Mouse (Mus musculus) lung, postnatal 10 days (tissue): ENCODE measurements around the gene Igsf10.
"Not testable (repeated sequence)": the region's sequence is repeated elsewhere in the genome, so short reads cannot be mapped to it uniquely, and the experiment has no call there.

Experiments used
- DNase-seq: peaks from one replicate; pipeline ENCODE4 v3.0.0; 2021

Gene Igsf10

DNA sequence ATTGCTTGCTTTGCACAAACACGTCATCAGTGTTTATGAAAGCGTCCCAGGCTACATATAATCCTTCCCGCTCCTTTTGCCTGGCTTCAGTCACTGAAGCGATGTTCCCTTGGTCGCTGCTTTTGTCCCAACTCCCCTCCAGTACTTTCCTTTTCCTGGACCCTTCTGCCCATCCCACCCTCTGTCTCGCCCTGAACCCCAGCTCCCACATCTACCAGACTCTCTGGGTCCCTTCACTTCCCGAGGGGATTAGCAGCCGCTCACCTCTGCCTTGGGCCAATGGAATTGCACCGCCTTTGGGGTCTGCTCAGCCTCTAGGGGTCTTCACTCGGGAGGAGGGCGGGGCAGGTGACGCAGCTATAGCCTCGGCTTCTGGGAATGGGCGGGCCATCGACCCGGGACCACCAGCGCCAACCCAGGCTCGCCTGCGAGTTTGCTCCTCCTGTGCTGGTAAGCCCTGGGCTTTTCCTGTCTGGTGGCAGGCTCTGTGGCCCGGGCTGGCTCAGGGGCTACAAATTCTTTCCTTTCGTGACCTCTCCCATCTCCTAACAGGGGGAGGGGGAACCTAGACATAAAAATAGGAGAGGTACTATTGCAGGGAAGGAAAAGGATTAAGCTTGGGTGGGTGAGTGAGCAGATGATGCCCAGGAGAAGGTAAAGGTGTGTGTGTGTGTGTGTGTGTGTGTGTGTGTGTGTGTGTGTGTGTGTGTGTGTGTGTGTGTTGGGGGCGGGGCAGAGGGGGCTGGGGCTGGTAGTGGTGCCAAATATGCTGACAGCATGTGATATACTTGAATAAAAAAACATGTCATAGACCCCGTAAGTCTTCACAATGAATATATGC lies at the start of gene Igsf10:
TSS of gene Igsf10 (minus strand) at position 330 of the 841 bp plus-strand sequence.
- peak; percentile 72 for DNase-seq

DNA sequence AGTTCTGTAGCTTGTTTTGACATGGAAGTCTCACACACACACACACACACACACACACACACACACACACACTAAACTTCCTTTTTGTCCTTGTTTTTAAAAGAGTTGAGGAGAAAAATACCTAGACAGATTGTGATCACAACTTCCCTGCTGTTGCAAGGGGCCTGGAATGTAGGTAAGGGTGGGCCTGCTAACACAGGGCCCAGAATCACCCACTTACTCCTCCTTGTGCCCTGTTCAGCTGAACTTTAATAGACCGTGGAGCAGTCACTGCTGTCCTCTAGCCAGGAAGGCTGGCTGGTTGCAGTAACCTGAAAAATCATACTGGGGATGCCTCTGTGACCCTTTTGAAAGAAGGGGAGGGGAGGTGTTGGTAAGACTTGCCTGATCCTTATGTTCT lies 41.4 kb upstream of the Igsf10 start:
- no peak for DNase-seq

DNA sequence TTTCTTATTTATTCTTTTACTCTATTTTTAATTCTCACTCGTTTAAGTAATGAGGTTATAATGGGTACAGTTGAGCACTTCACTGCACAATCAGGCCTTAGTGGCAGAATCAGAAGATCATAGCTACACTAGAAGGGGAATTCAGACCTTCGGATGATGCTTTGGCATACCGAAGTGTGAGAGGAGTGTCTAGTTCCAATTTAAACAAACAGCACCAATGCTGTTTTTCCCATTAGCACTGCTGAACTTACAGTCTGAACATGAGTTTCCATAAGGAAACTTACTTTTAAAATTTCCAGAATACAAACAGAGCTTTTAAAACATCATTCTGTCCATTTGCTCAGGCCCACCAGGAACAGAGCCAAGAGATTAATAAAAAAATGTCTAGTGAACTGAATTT lies 40.8 kb upstream of the Igsf10 start:
- DNase-seq, result no peak

DNA sequence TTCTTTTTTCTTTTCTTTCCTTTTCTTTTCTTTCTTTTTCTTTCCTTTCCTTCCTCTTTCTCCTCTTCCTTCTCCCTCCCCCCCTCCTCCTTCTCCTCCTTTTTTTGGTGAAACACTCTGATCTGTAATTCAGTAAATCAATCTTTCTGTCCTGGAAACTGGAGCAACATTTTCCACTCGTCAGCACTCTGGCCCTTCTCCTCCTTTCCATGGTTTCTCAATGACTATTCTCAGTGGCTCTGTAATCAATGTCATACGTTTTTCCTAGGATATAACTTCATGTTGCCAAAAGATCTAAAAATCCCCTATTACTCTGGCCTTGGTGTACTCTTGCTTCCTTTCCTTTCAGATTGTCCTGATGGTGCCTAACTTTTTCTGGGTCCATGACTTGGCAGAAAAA lies 40.1 kb upstream of the Igsf10 start:
- DNase-seq, result no peak

DNA sequence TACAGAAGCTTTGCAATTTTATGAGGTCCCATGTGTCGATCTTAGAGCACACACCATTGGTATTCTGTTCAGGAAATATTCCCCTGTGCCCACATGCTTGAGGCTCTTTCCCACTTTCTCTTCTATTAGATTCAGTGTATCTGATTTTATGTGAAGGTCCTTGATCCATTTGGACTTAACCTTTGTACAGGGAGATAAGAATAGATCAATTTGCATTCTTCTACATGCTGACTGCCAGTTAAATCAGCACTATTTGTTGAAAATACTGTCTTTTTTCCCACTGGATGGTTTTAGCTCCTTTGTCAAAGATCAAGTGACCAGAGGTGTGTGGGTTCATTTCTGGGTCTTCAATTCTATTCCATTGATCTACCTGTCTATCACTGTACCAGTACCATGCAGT lies 34.6 kb upstream of the Igsf10 start:
- DNase-seq, result not testable (repeated sequence)

DNA sequence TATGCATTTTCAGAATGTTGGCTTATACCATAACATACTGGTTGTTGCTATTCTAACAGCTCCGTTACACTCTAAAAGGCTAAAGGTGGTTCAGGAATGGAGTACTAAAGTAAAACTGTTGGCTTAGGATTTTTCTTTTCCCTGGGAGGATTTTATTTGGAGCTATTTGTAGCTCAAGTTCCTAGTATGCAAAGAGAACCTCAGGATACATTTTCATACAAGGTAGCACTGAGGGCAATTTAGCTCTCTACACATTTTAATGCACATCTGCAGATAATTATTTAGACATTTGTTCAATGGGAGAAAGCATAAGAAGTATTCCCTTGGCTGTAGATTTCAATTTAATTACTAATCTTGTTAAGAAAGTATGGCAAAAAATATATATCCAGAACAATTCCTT lies 17.7 kb upstream of the Igsf10 start:
- DNase-seq, result no peak

DNA sequence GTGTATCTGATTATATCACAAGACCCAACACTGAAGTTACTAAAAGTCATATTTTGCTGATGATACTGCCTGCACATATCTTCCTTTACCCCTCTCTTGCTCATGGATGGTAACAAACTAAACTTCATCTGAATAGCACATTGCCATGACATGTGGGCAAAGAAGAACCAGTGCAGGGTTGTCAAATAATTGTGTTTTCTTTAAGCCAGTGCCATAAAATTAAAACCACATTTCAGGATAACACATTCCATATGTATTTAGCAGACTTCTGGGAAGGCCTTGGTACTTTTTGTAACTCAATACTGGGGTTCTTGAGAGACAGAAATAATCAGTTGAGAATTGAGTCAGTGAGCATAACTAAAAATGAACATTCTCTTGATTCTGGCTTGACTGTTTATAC lies 15.9 kb upstream of the Igsf10 start:
- DNase-seq, result no peak

DNA sequence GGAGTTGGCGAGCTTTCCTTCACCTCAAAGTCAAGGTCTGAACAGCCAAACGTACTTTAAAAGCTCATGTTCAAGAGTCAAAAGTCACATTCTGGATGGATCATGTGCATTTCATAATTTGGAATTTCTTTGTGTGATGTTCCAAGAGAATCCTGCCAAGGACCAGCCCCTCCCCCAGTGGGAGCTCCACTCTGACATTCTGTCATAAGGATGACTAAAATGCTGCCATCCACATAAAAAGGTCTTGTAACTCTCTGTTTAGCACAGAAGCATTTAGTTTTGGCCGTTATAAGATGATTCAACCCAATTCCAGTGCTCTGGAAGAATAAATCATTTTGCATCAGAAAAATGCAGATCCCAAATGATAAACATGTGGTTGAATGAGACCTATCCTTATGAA lies 10.0 kb upstream of the Igsf10 start:
- DNase-seq, result peak; percentile 35

DNA sequence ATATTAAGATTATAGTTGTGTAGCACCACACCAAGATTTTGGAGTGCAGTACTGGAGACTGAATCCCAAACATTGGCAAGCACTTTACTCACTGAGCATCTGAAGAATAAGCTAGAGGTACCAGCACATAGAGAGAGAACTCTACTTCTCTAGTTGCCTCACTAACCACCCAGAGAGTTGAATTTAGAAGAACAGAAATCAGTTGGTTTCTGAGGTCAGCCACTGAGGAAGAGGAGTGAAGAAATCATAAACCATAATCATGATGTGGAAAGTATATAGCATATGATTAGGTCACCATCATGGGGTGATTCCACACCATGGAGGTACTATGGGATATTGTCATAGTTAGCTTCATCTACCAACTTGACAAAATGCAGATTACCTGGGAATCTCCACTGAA lies 7.6 kb upstream of the Igsf10 start:
- DNase-seq, result no peak

DNA sequence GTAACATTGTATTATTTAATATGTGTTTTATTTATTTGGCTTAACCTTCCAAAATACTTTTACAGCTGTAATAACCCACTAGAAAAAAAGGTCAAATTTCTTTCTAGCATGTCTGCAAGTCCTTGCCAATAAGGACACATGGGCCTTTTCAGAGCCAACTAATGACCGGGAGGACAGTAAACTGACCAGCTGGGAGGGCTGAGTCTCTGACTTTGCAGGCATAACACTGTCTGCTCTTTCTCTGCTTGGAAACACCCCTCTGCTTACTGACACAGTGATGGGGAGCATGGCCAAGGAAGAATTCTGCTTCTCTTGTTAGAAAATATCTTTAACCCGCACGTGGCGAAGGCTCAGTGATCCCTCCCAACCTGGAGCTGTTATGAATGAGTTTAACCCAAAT lies 1.2 kb downstream of the Igsf10 start:
- DNase-seq, result peak; percentile 77

DNA sequence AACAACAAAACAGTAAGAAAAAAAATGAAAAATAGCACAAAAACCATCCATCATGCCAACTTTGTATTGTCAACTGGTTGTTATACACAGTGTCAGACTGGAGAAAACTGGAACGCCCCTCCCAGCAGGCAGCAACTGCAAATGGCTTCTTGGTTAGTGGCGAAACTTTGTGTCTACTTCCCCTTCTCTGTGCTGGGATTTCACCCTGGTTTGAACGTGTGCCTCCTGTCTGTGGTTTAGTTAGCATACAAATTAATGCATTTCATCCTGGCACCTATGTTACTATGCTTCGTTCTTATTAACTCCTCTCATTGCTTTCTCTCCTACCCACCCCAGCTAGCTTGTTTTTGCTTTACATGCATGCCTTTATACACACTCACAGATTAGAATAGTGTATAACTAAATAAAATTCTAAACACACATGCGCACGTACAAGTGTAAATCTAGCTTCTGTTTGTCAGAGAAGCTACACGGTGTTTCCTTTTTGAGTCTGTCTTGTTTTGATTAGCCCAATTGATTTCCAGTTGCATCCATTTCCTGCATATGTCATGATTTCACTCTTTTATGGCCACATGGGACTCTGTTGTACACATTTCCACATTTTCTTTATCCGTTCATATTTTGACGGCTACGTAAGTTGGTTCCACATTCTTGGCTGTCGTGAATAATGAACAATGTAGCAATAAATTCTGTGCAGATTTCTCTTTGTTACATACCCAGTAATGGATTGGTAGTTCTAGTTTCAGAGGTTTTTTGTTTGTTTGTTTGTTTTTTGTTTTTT lies 2.4 kb downstream of the Igsf10 start:
- no peak for DNase-seq

DNA sequence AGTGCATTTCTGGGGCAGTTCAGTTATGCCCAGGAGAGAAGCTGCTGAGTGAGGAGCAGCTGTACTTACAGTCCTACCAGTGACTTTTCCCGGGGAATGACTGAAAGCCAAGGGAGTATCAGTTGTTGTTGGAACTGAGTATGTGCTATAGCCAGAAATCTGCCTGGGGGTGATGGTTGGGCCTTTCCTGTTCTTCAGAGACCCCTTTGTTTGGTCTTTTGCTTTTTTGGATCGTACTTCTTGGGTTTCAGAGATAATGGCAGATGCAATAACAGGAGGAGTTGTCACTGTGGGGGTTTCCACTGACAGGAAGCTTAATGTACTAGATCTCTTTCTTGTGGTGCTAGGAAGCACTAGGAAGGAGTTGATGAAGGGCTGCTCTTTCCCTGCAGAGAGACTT lies 15.7 kb downstream of the Igsf10 start:
- DNase-seq, result no peak

DNA sequence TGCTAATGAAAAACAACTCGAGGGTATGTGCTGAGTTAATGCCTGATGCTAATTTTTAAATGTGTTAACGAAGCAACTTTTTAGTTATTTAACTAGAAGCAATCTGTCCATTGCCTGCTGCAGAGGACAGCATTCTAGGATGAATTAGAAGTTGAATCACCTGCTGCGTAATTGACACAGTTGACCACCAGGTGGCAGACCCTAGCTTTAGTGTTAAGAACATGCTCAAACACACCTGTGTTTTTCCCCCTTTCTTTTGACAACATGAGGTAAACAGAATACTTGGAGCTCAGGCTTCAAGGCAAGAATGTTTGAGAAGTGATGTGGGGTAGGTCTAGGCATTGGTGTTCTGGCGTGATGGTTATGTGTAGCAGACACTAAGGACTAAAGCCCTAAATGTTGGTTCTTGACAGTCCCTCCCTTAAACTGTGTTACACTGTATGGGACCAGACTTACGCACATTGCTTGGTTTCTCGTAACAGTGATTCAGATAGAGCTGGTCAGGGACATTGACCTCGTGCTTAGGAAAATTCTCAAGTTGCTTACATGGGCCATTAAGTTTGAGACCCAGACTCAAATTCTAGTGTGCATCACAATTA lies 22.8 kb downstream of the Igsf10 start:
- peak; percentile 60 for DNase-seq

DNA sequence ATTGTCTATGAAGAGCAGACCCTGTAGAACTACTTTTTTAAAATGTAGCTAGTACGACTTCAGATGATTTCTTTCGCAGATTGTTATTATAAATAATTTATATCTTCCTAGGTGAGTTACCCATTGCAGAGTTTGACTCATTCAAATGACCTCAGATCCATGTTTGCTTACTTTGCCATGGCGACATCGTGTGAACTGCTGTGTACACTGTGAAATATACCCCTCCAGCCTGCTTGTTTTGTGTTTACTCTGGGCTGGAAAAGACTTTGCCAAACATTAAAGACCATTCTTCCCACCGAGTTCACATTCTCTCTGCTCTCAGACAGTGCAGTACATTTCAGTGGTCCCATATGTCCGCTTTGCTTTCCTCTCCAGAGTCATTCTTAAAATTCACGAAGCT lies 28.1 kb downstream of the Igsf10 start:
- no peak for DNase-seq

DNA sequence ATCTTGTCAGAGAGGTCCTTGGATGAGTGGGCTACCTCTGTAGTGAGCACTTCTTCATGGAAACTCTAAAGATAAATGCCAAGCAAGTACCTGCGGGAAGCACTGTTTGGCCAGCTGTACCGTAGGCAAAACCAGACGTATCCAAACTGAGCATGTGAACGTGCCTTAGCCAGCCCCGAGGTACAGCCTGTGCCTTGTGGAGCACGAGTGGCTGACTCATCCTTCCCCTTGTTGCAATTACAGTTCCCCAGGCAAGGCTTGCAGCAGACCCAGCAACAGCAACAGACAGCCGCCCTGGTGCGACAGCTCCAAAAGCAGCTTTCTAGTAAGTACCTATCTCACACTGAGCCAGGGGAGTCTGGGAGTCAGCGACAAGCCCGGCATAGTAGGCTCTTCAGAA lies 31.6 kb downstream of the Igsf10 start:
- DNase-seq, result no peak

DNA sequence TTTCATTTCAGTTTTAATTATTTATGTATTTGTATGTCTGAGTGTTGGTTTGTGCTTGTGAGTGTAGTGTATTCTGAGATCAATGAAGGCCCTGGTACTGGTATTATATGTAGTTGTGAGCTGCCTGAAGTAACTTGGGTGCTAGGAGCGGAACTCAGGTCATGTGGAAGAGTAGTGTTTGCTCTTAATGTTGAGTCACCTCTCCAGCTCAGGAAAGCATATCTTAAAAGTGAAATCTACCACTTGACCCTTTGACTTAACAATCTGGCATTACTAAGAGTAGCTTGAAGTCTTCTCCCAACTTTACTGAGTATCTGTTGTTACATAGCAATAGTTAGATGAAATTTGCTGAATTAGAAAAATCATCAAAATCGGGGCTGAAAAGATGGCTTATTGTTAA lies 38.7 kb downstream of the Igsf10 start:
- DNase-seq, result no peak

DNA sequence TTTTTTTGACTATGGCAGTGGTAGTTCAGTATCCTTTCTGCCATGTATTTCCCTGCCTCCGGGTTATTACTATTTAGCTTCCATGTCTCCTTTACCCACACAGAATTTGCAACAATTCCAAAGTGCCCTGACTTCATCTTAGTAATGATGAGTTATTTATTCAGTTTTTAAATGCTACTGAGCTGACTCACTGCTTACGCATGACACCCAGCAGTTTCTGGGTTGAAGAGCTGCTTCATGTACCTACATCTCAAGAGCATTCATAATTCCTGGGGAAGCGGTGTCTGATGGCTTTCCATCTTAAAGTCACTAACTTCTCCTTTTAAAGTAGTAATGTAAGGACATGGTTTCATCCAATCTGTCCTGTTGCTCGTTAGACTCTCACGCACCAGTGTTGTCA lies 39.2 kb downstream of the Igsf10 start:
- no peak for DNase-seq

DNA sequence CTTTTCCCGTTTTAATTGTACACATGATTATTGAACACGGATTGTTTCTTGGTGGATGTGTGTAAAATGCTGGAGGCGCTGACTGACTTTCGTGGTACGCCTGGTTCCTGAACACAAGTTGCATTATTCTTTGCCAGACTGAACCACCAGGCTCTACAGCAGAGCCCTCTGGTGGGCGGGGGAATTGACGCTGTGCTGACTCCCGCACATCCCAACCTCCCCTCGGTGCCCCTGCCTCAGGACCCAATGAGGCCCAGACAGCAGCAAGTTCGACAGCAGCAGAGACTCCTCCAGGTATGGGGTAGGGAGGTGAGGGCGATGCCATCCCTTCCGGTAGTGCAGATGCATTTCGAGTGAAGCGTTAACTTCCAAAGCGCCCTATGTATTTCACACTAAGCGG lies 46.5 kb downstream of the Igsf10 start:
- DNase-seq, result no peak

DNA sequence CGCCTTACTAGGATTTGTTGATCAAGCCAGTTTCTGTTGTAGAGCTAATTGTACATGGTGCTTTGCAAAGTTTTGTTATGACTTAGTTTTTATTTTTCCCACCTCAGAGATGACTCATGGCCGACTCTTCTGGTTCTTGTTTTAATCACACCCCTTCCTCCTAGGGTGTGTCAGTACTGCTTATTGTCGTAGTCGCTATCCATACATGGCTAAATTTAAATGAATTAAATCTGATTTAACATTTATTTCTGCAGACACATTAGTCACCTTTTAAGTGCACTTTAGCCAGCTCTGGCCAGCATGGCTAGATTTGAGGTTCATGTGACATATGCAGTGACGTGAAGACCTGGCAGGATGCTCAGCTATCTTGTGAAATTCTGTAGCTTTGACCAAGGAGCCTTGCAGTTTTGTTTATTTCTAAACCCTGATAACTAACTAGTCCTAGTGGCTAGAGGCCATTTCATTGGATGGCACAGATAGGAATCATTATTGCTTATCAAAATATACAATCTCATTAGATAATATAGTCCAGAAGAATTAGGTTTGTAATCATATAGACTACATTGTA lies 47.5 kb downstream of the Igsf10 start:
- no peak for DNase-seq

DNA sequence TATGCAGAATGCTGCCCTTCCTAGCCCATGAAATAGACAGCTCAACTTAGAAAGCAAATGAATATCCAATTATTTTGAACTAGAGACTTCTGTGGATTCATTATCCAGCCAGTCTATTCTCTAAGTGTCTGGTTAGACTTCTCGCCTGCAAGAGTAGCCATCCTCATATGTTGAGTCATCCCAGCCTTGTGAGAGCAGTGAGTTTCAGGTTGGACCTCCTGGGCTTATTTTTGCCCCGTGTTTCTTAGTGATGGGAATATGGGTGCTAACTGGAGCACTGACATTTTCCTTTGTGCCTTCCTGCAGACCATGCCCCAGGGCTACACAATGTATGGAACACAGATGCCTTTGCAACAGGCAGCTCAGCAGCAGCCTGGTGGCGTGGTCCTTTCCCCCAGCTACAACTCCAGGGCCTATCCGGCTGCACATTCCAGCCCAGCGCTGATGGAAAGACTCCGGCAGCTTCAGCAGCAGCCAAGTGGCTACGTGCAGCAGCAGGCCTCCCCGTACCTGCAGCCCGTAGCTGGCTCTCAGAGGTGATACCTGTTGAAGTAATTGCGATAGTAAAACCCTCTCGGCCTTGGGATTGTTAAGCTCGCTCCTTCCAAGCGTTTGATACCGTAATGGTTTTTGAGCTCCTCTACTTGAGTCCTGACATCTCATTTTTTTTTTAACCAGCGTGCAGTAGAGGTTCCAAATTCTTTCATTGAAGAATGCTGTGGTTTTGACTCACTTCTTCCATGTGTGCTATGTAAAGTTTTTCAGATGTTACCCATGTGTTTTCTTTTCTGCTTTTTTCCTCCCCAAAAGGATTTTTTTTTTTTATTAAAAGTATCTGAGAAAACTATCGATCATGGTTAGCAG lies 48.3 kb downstream of the Igsf10 start:
- DNase-seq, result no peak

DNA sequence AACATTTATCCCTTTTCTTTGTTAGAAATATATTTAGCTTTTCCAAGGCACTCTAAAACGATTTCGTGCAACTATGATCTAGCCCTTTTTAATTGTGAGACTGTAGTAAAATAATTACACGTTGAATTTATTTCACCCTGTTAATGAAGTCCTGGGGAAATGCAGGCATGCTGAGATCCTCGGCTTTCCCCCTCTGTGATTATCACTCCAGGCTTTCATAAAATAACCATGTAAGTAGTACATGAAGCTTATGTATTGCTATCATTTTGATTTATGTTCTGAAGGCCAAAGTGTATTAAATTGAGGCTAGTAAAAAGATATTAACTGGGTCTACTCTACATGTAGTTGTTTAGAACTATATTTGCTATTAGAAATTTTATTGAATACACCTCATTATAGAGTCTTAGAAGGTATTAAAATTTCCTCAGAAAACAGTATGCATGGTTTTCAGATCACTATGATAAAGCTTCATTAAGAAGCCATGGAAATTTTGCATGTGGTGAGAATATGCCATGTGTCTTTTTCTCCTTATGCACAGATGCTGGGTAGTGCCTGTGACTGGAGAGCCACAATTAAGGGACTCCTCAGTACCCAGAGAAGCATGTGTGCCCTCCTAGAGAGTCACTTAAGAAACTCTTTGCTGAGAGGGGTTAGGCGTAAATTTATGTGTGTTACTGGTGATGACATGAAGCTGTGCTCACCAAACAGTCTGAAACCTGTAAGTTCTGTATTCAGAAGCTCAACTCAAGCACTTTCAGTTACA lies 50.6 kb downstream of the Igsf10 start:
- DNase-seq, result no peak

DNA sequence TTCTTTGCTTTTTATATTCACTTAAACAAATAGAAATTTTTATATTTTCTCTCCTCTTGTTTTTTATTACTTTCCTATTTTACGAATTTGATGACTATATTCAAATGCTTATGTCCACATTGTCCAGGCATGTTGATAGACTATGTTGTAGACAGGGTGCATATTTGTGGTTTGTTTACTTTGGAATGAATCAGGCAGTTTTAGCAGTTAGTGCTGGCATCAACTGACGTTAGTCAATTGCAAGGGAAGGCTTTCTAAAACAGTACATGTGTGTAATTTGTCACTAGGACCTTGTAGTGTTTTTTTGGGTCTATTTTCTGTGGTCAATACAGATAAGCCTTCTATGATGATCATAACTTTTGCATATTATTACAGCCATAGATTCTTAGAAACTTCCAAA lies 53.6 kb downstream of the Igsf10 start:
- no peak for DNase-seq
